Mouse (Mus musculus): Measurements from ENCODE around the gene Bach1. TPM values are rescaled to one million over a fixed set of nuclear protein-coding genes. Genes with fewer than 3 reads are reported as not detected.

The Bach1 gene
- polyA plus RNA-seq, 1 experiment from 2014 or later = 9.6 TPM

DNA sequence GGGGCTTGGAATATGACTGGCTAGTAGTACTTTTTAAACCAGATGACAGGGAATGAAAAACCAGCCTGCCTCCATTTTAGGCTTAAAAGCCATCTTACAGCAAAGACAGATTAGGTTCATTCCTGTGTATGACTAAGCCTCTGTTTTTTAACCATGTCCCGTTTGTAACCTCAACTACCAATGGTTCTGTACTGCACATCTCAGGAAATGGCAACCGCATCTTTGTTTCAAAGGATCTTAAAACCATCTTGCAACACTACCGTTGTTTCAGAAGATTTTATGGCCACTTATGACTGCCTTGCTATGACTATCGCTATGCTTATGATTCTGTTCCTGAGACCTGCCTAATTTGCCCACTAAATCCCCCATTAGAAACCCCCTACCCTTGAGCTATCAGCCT is 78.6 kb downstream of the Bach1 start:
- H3K4me1 ChIP-seq (ENCODE audit: control insufficient read depth, insufficient read depth, low read length) = no peaks in the 10 kb centered on the region
- 89% methylated on average over 4 of the region's 4 CpGs for WGBS
- no peak for ATAC-seq (ENCODE audit: insufficient read depth, low FRiP score)

DNA sequence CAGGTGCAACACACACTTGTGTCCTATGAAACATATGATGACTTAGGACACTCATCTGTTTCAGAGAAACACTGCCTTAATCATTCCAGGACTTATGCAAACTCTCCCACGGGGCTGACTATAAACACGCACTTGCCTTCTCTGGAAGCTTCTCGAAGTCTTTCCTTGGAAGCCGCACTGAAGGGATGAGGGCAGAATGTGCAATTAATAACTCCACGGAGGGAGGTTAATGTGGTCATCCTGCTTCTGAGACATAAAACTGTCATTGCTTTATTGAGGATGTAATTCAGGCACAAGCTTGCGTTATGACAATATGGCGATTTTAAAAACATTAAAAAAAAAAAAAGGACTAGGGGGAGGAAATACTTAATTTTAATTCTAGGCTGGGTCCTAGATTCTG is 82.9 kb downstream of the Bach1 start:
- H3K27ac ChIP-seq (ENCODE audit: low read length) = no peak overlapping the region
- H3K9me3 ChIP-seq (replicated peaks; ENCODE audit: control insufficient read depth, low read length) = no peaks in the 10 kb centered on the region
- no peaks in the 10 kb centered on the region for H3K27me3 ChIP-seq (ENCODE audit: control insufficient read depth, insufficient read depth, low read length)
- no peaks in the 10 kb centered on the region for H3K36me3 ChIP-seq (ENCODE audit: control insufficient read depth, insufficient read depth, low read length)
- H3K4me2 ChIP-seq (ENCODE audit: low read depth, low read length) = no peak overlapping the region
- 45% methylated on average over 7 of the region's 7 CpGs for WGBS
- H3K4me1 ChIP-seq (ENCODE audit: control insufficient read depth, insufficient read depth, low read length) = no peaks in the 10 kb centered on the region
- no peak overlapping the region for H3K9ac ChIP-seq (ENCODE audit: low read length)
- ATAC-seq (ENCODE audit: insufficient read depth, low FRiP score) = no peak
- H3K4me3 ChIP-seq (replicated peaks; ENCODE audit: low read length) = no peak overlapping the region

More for the DNA sequence above, 78.6 kb downstream of the Bach1 start:
- Histone ChIP-seq H3K4me2 (ENCODE audit: low read depth, low read length) (no peak overlapping the region), H3K27ac (ENCODE audit: low read length) (no peak overlapping the region), H3K36me3 (ENCODE audit: control insufficient read depth, insufficient read depth, low read length) (no peaks in the 10 kb centered on the region), H3K9me3 (replicated peaks; ENCODE audit: control insufficient read depth, low read length) (no peaks in the 10 kb centered on the region), H3K27me3 (ENCODE audit: control insufficient read depth, insufficient read depth, low read length) (no peaks in the 10 kb centered on the region), H3K4me3 (replicated peaks; ENCODE audit: low read length) (no peak overlapping the region), H3K9ac (ENCODE audit: low read length) (no peak overlapping the region)

Other genes starting within 250 kb of the Bach1 start
- 35.3 and 39.0 TPM in 2 replicates for gene Usp16, start 244.2 kb upstream of the Bach1 start, polyA plus RNA-seq (2015; fragmentation: Nextera tagmentation; extraction: Ambion mirVana)
- gene Cct8, start 203.1 kb upstream of the Bach1 start, polyA plus RNA-seq (2015; fragmentation: Nextera tagmentation; extraction: Ambion mirVana) = 364 and 381 TPM in 2 replicates
- gene Map3k7cl, start 145.6 kb upstream of the Bach1 start, polyA plus RNA-seq (2015; fragmentation: Nextera tagmentation; extraction: Ambion mirVana) = 0.40 and 0.59 TPM in 2 replicates

All from stomach, embryonic 16.5 days (tissue).